ENCODE assay signal across 20 mouse cellular contexts in the genomic region with DNA sequence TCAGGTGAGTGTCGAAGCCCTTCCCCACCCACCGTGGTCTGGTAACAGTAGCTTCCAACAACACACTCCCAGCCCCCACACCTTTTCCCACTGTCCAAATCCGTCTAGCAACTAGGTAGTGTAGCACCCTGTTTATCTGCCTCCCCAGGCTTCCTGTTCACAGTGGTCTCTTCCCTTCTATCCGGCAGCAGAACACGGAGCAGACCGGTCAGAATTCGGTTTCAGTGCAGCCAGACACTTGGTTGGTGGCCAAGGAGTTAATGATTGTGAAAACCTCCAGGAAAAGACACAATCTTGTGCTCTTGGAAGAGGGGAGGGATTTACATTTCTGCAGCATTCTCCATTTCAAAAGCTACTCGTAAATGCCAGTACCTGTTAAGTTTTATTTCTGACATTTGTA. TPM values are rescaled to one million over a fixed set of nuclear protein-coding genes. Genes with fewer than 3 reads are reported as not detected.
DNase-seq lines count a peak whose midpoint lies in the region; ATAC-seq and TF ChIP-seq lines count a peak whose summit lies in the region.
"Had no signal": no experiment of that assay in that cellular context is flagged by ENCODE, and none has a peak within 500 bp of the region (broad histone marks: within the 10 kb centered on the region; RNA-seq: fewer than 3 reads in every experiment).

No protein-coding gene starts in this region.

- peaks cover 3% of the 10 kb centered on the region; the same call in 1 of the 2 replicates for H3K4me1 ChIP-seq in kidney, adult 2 months (ENCODE audit: control insufficient read depth, insufficient read depth, low read length)
- H3K4me1 ChIP-seq in kidney, embryonic 16.5 days (ENCODE audit: insufficient read depth, low read length), result peaks cover 19% of the 10 kb centered on the region; the same call in 1 of the 2 replicates
- H3K4me1 ChIP-seq in ES-E14 (ENCODE audit: control insufficient read depth in 2 of 2, insufficient read depth in 2 of 2, low read length in 2 of 2, poor library complexity in 1 of 2), result peaks cover 16 to 50% of the 10 kb centered on the region in 2 experiments

- no peak overlapping the region for H3K4me2 ChIP-seq in kidney, embryonic 16.5 days (replicated peaks; ENCODE audit: low read depth, low read length)
- H3K4me2 ChIP-seq: forebrain, embryonic 15.5 days; hindbrain, embryonic 13.5 days; liver, embryonic 15.5 days had no signal

- in situ Hi-C loops in ES-E14 (cut with MboI; ENCODE audit: low sequenced_read_pairs in 2 of 2, unreplicated experiment in 2 of 2), result no loop called here

- H3K36me3 ChIP-seq in kidney, adult 2 months (ENCODE audit: control insufficient read depth, insufficient read depth, low read length), result no peaks in the 10 kb centered on the region
- H3K36me3 ChIP-seq in kidney, embryonic 16.5 days (ENCODE audit: insufficient read depth, low read length), result no peaks in the 10 kb centered on the region
- H3K36me3 ChIP-seq in ES-E14 (ENCODE audit: control insufficient read depth, insufficient read depth, low read length, poor library complexity, severe bottlenecking), result no peaks in the 10 kb centered on the region
- H3K36me3 ChIP-seq: forebrain, embryonic 15.5 days; hindbrain, embryonic 13.5 days; liver, embryonic 15.5 days; midbrain, embryonic 10.5 days had no signal

- no peaks in the 10 kb centered on the region for H3K27me3 ChIP-seq in kidney, adult 2 months (replicated peaks; ENCODE audit: control insufficient read depth, insufficient read depth, low read length)
- no peaks in the 10 kb centered on the region; the same call in 1 of the 2 replicates for H3K27me3 ChIP-seq in kidney, embryonic 16.5 days (ENCODE audit: insufficient read depth, low read length)

- no peak for TF ChIP-seq POLR2A in kidney, adult 2 months (IDR thresholded peaks at IDR 0.05; ENCODE audit: low read depth, low read length)

- ATAC-seq in kidney, embryonic 16.5 days (ENCODE audit: low FRiP score, low TSS enrichment), result no peak
- peak; percentile 29 to 59; a peak in 3 of 4 replicates for ATAC-seq in hematopoietic stem cell, adult 5-6 weeks (replicated peaks in 1 of 2; ENCODE audit: insufficient read depth in 1 of 2, low FRiP score in 2 of 2, low TSS enrichment in 1 of 2, low read depth in 1 of 2, poor library complexity in 2 of 2, severe bottlenecking in 2 of 2)
- ATAC-seq: forebrain, embryonic 15.5 days had no signal

- H3K9me3 ChIP-seq in kidney, embryonic 16.5 days (ENCODE audit: low read length), result no peaks in the 10 kb centered on the region
- H3K9me3 ChIP-seq in ES-E14 (ENCODE audit: control insufficient read depth, insufficient read depth, low read depth, low read length), result no peaks in the 10 kb centered on the region
- H3K9me3 ChIP-seq: forebrain, embryonic 15.5 days; hindbrain, embryonic 13.5 days; liver, embryonic 15.5 days; midbrain, embryonic 10.5 days had no signal

- DNase-seq in kidney, adult 2 months, result peak; percentile 85
- DNase-seq in 416B (ENCODE audit: low read depth) (peak; percentile 79), ES-E14 (ENCODE audit: low read depth, low spot score) (no peak)
- no peak for DNase-seq in adrenal gland, postnatal 14 days
- DNase-seq in cerebellum, postnatal 25 days, result no peak
- DNase-seq: adrenal gland, adult 2 months; cerebellum, adult 18-20 months; cerebellum, postnatal 14 days; gastrocnemius, postnatal 14 days; heart, adult 18-20 months; thymus, adult 2 months; thymus, postnatal 4 days had no signal

- 27% methylated on average over 8 of the region's 8 CpGs for WGBS in kidney, adult 2 months
- 29% methylated on average over 8 of the region's 8 CpGs for WGBS in kidney, embryonic 16.5 days

- no peak for TF ChIP-seq CTCF in kidney, adult 2 months (conservative IDR thresholded peaks at IDR 0.05; ENCODE audit: insufficient read depth, insufficient read length, low read depth, low read length)

- no peak overlapping the region for H3K27ac ChIP-seq in kidney, adult 2 months (ENCODE audit: insufficient read depth, low read depth, low read length)
- no peak overlapping the region for H3K27ac ChIP-seq in kidney, embryonic 16.5 days (ENCODE audit: low read length)
- H3K27ac ChIP-seq in ES-E14 (ENCODE audit: insufficient read depth, low read depth, low read length, poor library complexity, severe bottlenecking), result no peak overlapping the region
- H3K27ac ChIP-seq: forebrain, embryonic 15.5 days; hindbrain, embryonic 13.5 days; liver, embryonic 15.5 days; macrophage; midbrain, embryonic 10.5 days; stomach, postnatal 0 days had no signal

- no peak overlapping the region for H3K9ac ChIP-seq in kidney, embryonic 16.5 days (replicated peaks; ENCODE audit: low read length)
- peak overlapping the region; percentile 13; the same call in 1 of the 2 replicates for H3K9ac ChIP-seq in ES-E14 (ENCODE audit: insufficient read depth, low read depth, low read length, poor library complexity, severe bottlenecking)
- H3K9ac ChIP-seq: forebrain, embryonic 15.5 days; hindbrain, embryonic 13.5 days; liver, embryonic 15.5 days had no signal

- no peak overlapping the region for H3K4me3 ChIP-seq in kidney, adult 2 months (ENCODE audit: insufficient read depth, low read depth, low read length)
- no peak overlapping the region for H3K4me3 ChIP-seq in kidney, embryonic 16.5 days (ENCODE audit: low read length)
- H3K4me3 ChIP-seq in ES-E14 (ENCODE audit: insufficient read depth in 1 of 2, low read depth in 1 of 2, low read length in 2 of 2, poor library complexity in 1 of 2, severe bottlenecking in 1 of 2), result no peak overlapping the region
- H3K4me3 ChIP-seq: forebrain, embryonic 15.5 days; hindbrain, embryonic 13.5 days; liver, embryonic 15.5 days; midbrain, embryonic 10.5 days had no signal

TF ChIP-seq in ES-E14, 5 proteins besides CTCF, POLR2A, EP300 and RAD21:
- no peak for TF ChIP-seq MAFK (IDR thresholded peaks at IDR 0.05; ENCODE audit: insufficient read depth, low read depth, low read length)
- no peak for TF ChIP-seq HCFC1 (IDR thresholded peaks at IDR 0.05; ENCODE audit: borderline replicate concordance, insufficient read depth, low read length)
- no peak for TF ChIP-seq CHD2 (IDR thresholded peaks at IDR 0.05; ENCODE audit: low read depth, low read length)
- TF ChIP-seq ZNF384 (IDR thresholded peaks at IDR 0.05; ENCODE audit: low read depth, low read length), result no peak
- TF ChIP-seq ZC3H11A (IDR thresholded peaks at IDR 0.05; ENCODE audit: borderline replicate concordance, low read depth, low read length), result no peak

RNA-seq across cellular contexts. Expression of a gene that starts 44.3 kb away (rescaled TPM):
- 19.4 and 23.0 TPM in 2 replicates for polyA plus RNA-seq in kidney, adult 2 months (2012; rRNA removed)
- polyA plus RNA-seq in kidney, embryonic 16.5 days (2015; fragmentation: Nextera tagmentation; extraction: Ambion mirVana), result 13.3 and 18.0 TPM in 2 replicates
- total RNA-seq in ES-E14 (2012; rRNA removed), result 67.5 and 71.9 TPM in 2 replicates
- 31.8 and 62.6 TPM in 2 replicates for total RNA-seq in hematopoietic stem cell, adult 5-6 weeks (2017)
- total RNA-seq in adrenal gland, postnatal 14 days (2021), result 26.6 and 36.5 TPM in 2 replicates

Comparison
In these comparisons a context has a peak if more than half of its experiments do, and no peak if none do; other contexts are left out.
1. DNase-seq: peak in kidney, adult 2 months (single experiment) and 416B (single experiment); none in ES-E14 (single experiment), adrenal gland, postnatal 14 days (single experiment) and cerebellum, postnatal 25 days (0 of 2).